Mouse (Mus musculus): Measurements from ENCODE around the gene Cldn9.

- TF ChIP-seq MAFK (IDR thresholded peaks at IDR 0.05; ENCODE audit: insufficient read depth, low read depth, low read length) (no peak), CHD2 (IDR thresholded peaks at IDR 0.05; ENCODE audit: low read depth, low read length) (no peak), HCFC1 (IDR thresholded peaks at IDR 0.05; ENCODE audit: borderline replicate concordance, insufficient read depth, low read length) (no peak)
These were observed 2.7 kb downstream of the Cldn9 start for GRCm38 (mm10) chr17:23681086-23681485.

Measured in ES-E14 (cell line).